Mouse (Mus musculus) bone marrow macrophage, adult 2 months (primary cell): ENCODE data around the gene Wars.

ENCODE experiments used
- CTCF ChIP-seq: IDR thresholded peaks from 2 replicates; pipeline ENCODE4 v1.5.1; 2012; ENCODE audit warnings: low read depth, mild to moderate bottlenecking, low read length, moderate library complexity
- POLR2A ChIP-seq: IDR thresholded peaks from 2 replicates; pipeline ENCODE4 v1.6.1; 2012; ENCODE audit warnings: mild to moderate bottlenecking, low read depth, low read length, borderline replicate concordance

- TF ChIP-seq CTCF (no peak), POLR2A (no peak)
Observed at GRCm38 (mm10) chr12:108856186-108856585, 37.8 kb downstream of the Wars start.
